Mouse (Mus musculus) heart, adult 2 months (tissue): ENCODE results near the gene Taf11. TPM values are rescaled to one million over a fixed set of nuclear protein-coding genes. Genes with fewer than 3 reads are reported as not detected.

Source experiments
- DNase-seq, 2 experiments: peaks; one replicate each; pipeline ENCODE4 v3.0.0; 2021
- H3K27ac ChIP-seq: fragments of 200-600 bp; 2 replicates; pipeline ENCODE4 v1.8.1; 2022
- H3K27me3 ChIP-seq: fragments of 200-500 bp; 2 replicates; pipeline ENCODE4 v1.6.1; 2012; ENCODE audit warnings: mild to moderate bottlenecking, low read length, inconsistent platforms, mixed read lengths; ENCODE audit not compliant: control insufficient read depth, insufficient read depth
- H3K36me3 ChIP-seq: fragments of 200-500 bp; 2 replicates; pipeline ENCODE4 v1.6.1; 2012; ENCODE audit warnings: low read length, inconsistent platforms; ENCODE audit not compliant: control insufficient read depth, insufficient read depth
- H3K4me1 ChIP-seq: fragments of 200-500 bp; 2 replicates; pipeline ENCODE4 v1.6.1; 2011; ENCODE audit warnings: low read length; ENCODE audit not compliant: control insufficient read depth, insufficient read depth
- H3K4me3 ChIP-seq: fragments of 200-600 bp; 2 replicates; pipeline ENCODE4 v1.8.1; 2022
- H3K79me2 ChIP-seq: fragments of 200-500 bp; replicated peaks from 2 replicates; pipeline ENCODE4 v1.6.1; 2012; ENCODE audit warnings: mild to moderate bottlenecking, inconsistent platforms, low read length, moderate library complexity, mixed read lengths; ENCODE audit not compliant: control insufficient read depth, insufficient read depth
- H3K9ac ChIP-seq: fragments of 200-500 bp; 2 replicates; pipeline ENCODE4 v1.6.1; 2012; ENCODE audit warnings: low read depth, mild to moderate bottlenecking, control low read depth, inconsistent platforms, low read length, mixed read lengths
- CTCF ChIP-seq: fragments of 200-600 bp; IDR thresholded peaks from 2 replicates; pipeline ENCODE4 v1.8.1; 2022; ENCODE audit warnings: antibody characterized with exemption, mild to moderate bottlenecking, moderate library complexity
- EP300 ChIP-seq: fragments of 200-500 bp; IDR thresholded peaks from 2 replicates; pipeline ENCODE4 v1.6.1; 2011; ENCODE audit warnings: low read depth, low read length, control low read depth; ENCODE audit not compliant: insufficient read depth
- POLR2A ChIP-seq: fragments of 200-500 bp; IDR thresholded peaks from 2 replicates; pipeline ENCODE4 v1.6.1; 2011; ENCODE audit warnings: mild to moderate bottlenecking, low read depth, low read length, control low read depth; ENCODE audit not compliant: insufficient read depth
- WGBS: fragments of 180-500 bp; shearing (Covaris S2); methylation state at CpG from one replicate; pipeline ENCODE4 v1.1.7; 2018; 5-methylcytosine and 5-hydroxymethylcytosine counted together
- intact Hi-C: fragments of 180-260 bp; cut with DNase I; formaldehyde crosslinking; loops from one replicate; pipeline ENCODE4 v1.15.1; 2025
- polyA plus RNA-seq: library from polyadenylated mRNA; depleted of rRNA; stranded (reverse); fragments of >200 nt; gene quantifications from 2 replicates; pipeline ENCODE4 v1.2.3, GENCODE M21; 2012; rRNA removed
- total RNA-seq, 2 experiments: library from RNA; stranded (reverse); gene quantifications; 2 replicates each; pipeline ENCODE4 v1.2.3; 2021

Gene Taf11
- total and polyA plus RNA-seq, 3 experiments = 12.5 to 21.6 (median 21.5) TPM

GRCm38 (mm10) chr17:27856798-27857648 lies 52.6 kb downstream of the Taf11 start:
- peak overlapping the region; percentile 84 for H3K9ac ChIP-seq
- H3K27me3 ChIP-seq = no peaks in the 10 kb centered on the region
- TF ChIP-seq CTCF = peak; percentile 24; the same call in 1 of the 2 replicates
- TF ChIP-seq POLR2A = 0 out of 2 replicates have a peak, but pooled peaks have one; percentile 11
- no peak for TF ChIP-seq EP300
- H3K36me3 ChIP-seq = no peaks in the 10 kb centered on the region
- peak; percentile 63 to 69 for DNase-seq
- H3K4me3 ChIP-seq = peak overlapping the region; percentile 96
- peak overlapping the region; percentile 77 for H3K27ac ChIP-seq
- H3K4me1 ChIP-seq = peaks cover 6% of the 10 kb centered on the region
- WGBS = under 1% methylated on average over 51 of the region's 52 CpGs
- intact Hi-C loops = loop anchor here (5.0 kb wide), 1 partner anchor 50 kb away; the partner anchor contains the start of genes Anks1 and Taf11
- H3K79me2 ChIP-seq = peaks cover 4% of the 10 kb centered on the region

DNA sequence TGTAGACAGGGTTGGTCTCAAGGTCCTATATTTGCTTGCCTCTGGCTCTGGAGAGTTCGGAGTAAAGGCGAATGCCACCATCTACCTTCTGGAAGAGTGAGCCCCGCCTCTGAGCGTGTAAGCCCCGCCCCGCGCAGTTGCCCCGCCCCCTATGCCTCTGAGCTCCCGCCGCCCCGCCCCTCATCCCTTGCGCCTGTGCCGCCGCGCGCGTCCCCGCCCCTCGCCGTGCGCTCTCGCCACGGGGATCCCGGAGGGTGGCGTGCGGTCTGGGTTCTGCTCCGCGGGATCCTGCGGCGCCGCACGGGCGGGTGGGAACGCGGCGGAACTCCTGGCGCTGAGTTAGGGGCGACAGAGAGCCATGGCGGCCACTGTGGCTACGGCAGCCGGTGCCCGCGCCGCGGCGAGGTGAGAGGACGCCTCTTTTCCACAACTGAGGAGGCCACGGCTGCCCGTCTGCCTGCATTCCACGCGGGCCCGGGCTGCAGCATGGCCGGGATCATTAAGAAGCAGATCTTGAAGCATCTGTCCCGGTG lies 53.3 kb downstream of the Taf11 start, which contains the start of gene Uhrf1bp1:
Gene Uhrf1bp1 (plus strand): TSS at position 177 of the 533 bp plus-strand sequence.
- Histone ChIP-seq H3K9ac (peak within 1 kb of the TSS; percentile 84), H3K27me3 (no peaks in the 10 kb centered on the region), H3K4me3 (peak within 1 kb of the TSS; percentile 96), H3K36me3 (no peaks in the 10 kb centered on the region), H3K4me1 (peaks cover 6% of the 10 kb centered on the region), H3K27ac (peak within 1 kb of the TSS; percentile 77), H3K79me2 (peaks cover 4% of the 10 kb centered on the region)
- TF ChIP-seq EP300 = no peak
- no peak; the same call in 1 of the 2 replicates for TF ChIP-seq CTCF
- TF ChIP-seq POLR2A = peak; percentile 46; the same call in 1 of the 2 replicates
- DNase-seq = peak; percentile 82 to 87
- intact Hi-C loops = loop anchor here (5.0 kb wide), 1 partner anchor 51 kb away; the partner anchor contains the start of genes Anks1 and Taf11
- WGBS = under 1% methylated on average over 53 of the region's 54 CpGs

Other genes starting within 250 kb of the Taf11 start
- not detected for gene Spdef, start 180.9 kb downstream of the Taf11 start, total RNA-seq
- gene Spdef, start 180.9 kb downstream of the Taf11 start, polyA plus RNA-seq = 0.09 and 0.21 TPM in 2 replicates
- 100 to 1,000 TPM; 136 to 151 TPM for gene D17Wsu92e, start 89.2 kb downstream of the Taf11 start, total RNA-seq
- 112 and 163 TPM in 2 replicates for gene D17Wsu92e, start 89.2 kb downstream of the Taf11 start, polyA plus RNA-seq
- 10 to 100 TPM; 44.5 to 55.2 TPM for gene Snrpc, start 71.7 kb downstream of the Taf11 start, total RNA-seq
- gene Snrpc, start 71.7 kb downstream of the Taf11 start, polyA plus RNA-seq = 43.4 and 52.4 TPM in 2 replicates
- gene Uhrf1bp1, start 53.4 kb downstream of the Taf11 start, total RNA-seq = 10 to 100 TPM; 14.7 to 19.4 TPM
- gene Uhrf1bp1, start 53.4 kb downstream of the Taf11 start, polyA plus RNA-seq = 5.3 and 10.1 TPM in 2 replicates
- gene Anks1, start 538 bp downstream of the Taf11 start, total RNA-seq = 10 to 100 TPM; 51.6 to 76.4 TPM
- gene Anks1, start 538 bp downstream of the Taf11 start, polyA plus RNA-seq = 64.4 and 90.1 TPM in 2 replicates
- not detected for gene Tcp11, start 170.8 kb upstream of the Taf11 start, total RNA-seq
- 1.4 and 1.8 TPM in 2 replicates for gene Tcp11, start 170.8 kb upstream of the Taf11 start, polyA plus RNA-seq
- 1 to 10 TPM in 1 of 2 experiments, under 1 TPM in 1; 0.99 to 1.0 TPM for gene Scube3, start 232.3 kb upstream of the Taf11 start, total RNA-seq
- 1.3 and 1.6 TPM in 2 replicates for gene Scube3, start 232.3 kb upstream of the Taf11 start, polyA plus RNA-seq